Mouse (Mus musculus) heart, adult 2 months (tissue): ENCODE results near the gene Sowahd.

Experiments
- CTCF ChIP-seq: fragments of 200-600 bp; IDR thresholded peaks from 2 replicates; pipeline ENCODE4 v1.8.1; 2022; ENCODE audit warnings: antibody characterized with exemption, mild to moderate bottlenecking, moderate library complexity
- EP300 ChIP-seq: fragments of 200-500 bp; IDR thresholded peaks from 2 replicates; pipeline ENCODE4 v1.6.1; 2011; ENCODE audit warnings: low read depth, low read length, control low read depth; ENCODE audit not compliant: insufficient read depth
- POLR2A ChIP-seq: fragments of 200-500 bp; IDR thresholded peaks from 2 replicates; pipeline ENCODE4 v1.6.1; 2011; ENCODE audit warnings: mild to moderate bottlenecking, low read depth, low read length, control low read depth; ENCODE audit not compliant: insufficient read depth

DNA sequence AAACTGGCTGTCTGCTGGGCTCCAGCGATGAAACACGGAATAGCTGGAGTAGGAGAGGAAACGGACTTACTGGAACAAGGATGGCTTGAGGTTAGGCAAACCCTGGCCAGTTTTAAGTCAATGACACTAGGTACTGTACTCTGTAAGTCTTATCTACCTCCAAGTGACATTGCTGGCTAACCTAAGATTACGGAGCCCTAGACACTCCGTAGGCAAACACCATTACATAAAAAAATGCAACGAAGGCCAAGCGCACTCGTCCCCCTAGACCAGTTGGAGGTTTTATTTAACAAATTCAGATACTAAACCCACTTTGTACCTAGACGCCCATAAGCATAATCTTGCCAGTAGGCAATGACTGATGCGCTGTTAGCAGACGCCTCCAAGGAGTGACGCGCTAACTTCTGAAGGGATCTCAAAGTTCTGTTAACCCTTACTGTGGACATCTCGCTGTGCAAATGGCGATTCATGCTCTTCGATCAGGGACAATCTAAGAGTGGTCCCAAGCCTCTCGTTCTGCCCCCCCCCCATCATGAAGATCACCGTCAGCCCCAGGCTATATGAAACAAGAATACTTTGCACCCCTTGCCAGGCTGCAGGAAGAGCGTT, 35.8 kb downstream of the Sowahd start:
- no peak for TF ChIP-seq POLR2A
- TF ChIP-seq CTCF, result no peak
- no peak for TF ChIP-seq EP300
